Mouse (Mus musculus): ENCODE results near the gene Ppp1r26.

- no peak for TF ChIP-seq EP300 (IDR thresholded peaks at IDR 0.05; ENCODE audit: low read depth)
- TF ChIP-seq CTCF (IDR thresholded peaks at IDR 0.05; ENCODE audit: low read depth) = no peak
Measured at GRCm38 (mm10) chr2:28451663-28452062, 5.1 kb downstream of the Ppp1r26 start.

Data from liver, postnatal 0 days (tissue).